Mouse (Mus musculus) frontal cortex, postnatal 14 days (tissue): ENCODE data around the gene Cdk2ap2.
"Not testable (repeated sequence)": the region's sequence is repeated elsewhere in the genome, so short reads cannot be mapped to it uniquely, and the experiment has no call there.

Experiments used
- DNase-seq, 2 experiments: peaks; one replicate each; pipeline ENCODE4 v3.0.0; 2022; ENCODE audit warnings: low spot score in 2 of 2

Gene Cdk2ap2

DNA sequence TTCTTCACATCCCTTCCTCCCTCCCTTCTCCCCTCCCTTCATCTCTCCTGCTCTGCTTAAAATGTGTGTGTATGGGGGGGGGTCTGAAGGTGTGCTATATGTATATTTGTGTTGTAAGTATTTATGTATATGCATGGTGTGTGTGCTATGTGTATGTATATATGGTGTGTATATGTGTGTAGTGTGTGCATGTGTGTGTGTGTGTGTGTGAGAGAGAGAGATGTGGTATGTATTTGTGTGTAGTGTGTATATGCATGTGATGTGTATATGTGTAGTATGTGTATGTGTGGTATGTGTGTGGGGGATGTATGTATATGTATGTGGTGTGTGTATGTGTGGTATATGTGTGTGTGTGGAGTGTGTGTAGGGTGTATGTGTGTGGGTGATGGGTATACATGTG is 30.1 kb upstream of the Cdk2ap2 start:
- no peak for DNase-seq

DNA sequence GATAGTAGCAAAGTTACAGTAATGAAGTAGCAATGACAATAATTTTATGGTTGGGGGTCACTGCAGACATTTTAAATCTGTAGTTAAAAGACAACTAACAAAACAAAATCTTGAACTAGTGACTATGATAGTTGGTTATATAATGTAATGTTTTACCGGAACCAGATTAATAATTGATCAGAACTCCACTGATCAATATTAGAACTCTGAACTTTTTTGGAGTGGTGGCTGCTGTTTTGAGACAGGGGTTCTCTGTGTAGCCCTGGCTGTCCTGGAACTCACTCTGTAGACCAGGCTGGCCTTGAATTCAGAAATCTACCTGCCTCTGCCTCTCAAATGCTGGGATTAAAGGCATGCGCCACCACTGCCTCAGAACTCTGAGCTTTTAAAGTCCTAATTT is 28.7 kb upstream of the Cdk2ap2 start:
- DNase-seq = not testable (repeated sequence)

DNA sequence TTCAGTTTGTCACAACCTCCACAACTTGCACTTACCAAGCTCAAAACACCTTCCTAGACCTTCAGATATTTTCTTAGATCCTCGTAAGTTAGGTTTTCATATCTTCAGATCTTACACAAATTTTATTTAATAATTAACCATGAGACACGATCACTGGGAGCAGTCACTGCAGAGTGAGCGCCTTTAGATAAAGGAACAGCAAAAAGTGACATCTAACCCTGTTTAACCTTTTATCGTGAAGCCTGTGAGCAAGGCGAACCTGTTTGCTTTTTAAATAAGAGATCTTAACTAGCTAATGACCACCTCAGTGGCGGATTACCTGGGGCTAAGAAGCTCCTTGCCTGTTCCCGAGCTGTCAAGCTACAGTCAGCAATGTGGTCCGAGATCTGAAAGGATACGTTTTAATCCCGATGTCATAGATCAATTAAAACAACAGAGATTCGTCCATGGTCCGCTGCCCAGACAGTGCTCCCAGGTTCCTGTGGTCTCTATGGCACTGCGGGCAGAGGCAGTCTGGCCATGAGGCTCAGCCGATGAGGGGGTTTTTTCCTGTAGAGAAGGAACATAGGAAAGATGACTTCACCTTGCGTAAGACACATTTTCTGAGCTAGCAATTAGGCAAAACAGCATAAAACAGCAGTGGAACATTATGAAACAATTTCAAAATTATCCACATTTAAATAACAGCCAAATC is 28.1 kb upstream of the Cdk2ap2 start:
- no peak for DNase-seq

DNA sequence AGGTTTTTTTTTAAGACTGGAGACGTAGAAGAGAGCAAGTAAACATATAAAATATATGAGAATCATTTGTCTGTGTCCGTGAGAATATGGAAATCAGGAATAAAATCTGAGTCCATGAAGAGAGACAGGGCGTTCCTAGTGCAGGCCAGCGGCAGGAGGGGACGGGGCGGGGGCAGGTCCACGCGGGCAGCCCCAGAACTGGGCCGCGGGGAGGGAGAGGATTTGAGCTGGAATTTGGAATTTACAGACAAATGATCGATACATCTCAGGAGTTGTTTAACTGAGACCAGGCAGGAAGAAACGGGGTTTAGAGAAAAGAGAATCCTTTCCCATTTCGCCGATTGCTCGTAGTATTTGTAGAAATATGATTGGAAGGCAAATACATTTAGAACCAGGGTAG is 26.7 kb upstream of the Cdk2ap2 start:
- DNase-seq = no peak

DNA sequence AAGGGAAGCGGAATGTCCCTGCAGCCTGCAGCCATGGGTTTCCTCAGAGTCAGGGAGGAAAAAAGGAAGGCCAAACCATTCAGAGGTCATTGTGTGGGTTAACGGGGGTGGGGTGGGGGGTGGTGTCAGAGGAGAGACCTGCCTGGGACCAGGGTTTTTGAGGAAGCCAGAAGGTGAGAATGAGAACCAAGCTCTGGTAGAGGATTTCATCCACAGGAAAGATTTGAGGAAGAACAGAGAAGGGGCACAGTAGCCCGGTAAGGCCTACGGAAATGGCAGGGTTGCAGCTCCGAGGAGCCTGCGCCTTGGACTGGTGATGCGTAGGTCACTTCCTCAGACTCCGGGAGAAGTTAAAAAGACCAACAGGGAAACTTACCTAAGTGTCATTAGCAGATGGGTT is 26.2 kb upstream of the Cdk2ap2 start:
- no peak for DNase-seq

DNA sequence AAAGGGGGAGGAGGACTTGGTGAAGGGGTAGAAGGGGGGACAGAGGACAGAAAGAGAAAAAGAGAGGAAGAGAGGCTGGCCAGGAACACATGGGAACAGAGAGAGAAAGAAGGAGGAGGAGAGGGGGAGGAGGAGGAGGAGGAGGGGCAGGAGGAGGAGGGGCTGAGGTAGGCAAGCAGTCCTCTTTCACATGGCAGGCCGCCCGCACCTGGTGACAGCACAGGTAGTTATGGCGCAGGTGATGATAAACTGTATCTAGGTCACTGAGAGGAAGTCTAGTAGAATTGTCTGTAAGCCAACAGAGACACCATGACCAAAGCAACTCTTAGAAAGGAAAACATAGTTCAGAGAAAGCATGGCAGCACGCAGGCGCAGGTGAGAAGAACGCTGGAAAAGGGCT is 25.6 kb upstream of the Cdk2ap2 start:
- no peak for DNase-seq

DNA sequence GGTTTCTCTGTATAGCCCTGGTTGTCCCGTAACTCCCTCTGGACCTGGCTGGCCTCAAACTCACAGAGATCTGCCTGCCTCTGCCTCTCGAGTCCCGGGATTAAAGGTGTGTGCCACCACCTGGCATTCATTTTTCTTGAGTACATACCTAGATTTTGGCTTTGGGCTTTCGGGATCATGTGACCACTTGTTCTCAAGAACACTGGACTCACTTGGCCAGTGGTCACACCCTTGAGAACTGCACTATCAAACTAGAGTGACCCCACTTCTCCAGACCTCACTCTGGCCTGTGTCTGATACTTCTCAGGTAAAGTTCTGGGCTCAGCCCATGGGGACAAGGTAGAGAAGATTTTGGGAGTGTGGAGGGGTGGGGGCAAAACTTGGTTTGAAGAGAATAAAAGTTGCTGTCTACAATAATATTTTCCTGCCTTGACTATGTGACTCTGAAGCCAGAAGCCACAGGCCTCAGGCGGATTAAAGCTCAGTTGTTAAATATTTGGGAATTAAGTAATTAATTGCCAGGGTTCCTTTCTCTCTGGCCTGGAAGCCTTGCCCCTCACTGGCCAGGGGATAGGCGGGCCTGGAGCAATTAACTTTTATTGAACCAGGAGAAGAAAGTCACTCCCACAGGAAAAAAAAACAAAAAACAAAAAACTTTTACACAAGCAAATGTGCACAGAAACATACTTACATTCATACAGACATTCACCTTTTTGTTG is 24.1 kb upstream of the Cdk2ap2 start:
- DNase-seq = no peak

DNA sequence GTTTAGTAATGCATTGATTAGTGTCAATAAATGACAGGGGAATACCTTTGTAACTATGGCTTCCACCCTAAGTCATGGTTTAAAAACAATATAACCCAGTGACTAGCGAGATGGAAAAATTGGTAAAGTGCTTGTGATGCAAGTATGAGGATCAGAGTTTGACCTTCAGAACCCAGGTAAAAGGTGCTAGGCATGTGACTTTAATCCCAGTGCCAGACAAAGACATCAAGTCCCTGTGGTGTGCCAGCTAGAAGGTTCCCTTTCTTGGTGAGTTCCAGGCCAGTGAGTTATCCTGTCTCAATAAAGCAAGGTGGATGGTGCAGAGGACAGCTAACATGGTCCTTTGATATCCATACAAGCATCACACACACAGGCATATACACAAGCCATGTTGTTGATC is 21.5 kb upstream of the Cdk2ap2 start:
- no peak for DNase-seq

DNA sequence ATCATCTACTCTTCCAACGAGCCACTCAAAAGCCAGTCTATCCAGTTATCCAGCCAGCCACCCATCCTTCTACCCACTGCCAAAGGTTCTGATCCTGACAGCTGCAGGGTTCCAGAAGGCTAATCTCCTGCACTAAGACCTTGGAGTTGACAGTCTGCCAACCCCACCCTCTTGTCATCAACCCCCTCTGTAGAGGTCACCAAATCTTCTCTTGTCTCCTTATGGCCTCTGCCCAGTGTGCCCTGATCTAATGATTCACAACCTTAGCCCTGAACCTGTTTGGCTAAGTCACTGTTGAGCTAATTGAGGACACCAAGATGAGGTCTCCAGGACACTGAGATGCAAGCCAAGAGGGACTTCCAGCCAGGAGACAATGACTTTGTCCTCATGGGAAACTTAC is 17.4 kb upstream of the Cdk2ap2 start:
- DNase-seq = no peak

DNA sequence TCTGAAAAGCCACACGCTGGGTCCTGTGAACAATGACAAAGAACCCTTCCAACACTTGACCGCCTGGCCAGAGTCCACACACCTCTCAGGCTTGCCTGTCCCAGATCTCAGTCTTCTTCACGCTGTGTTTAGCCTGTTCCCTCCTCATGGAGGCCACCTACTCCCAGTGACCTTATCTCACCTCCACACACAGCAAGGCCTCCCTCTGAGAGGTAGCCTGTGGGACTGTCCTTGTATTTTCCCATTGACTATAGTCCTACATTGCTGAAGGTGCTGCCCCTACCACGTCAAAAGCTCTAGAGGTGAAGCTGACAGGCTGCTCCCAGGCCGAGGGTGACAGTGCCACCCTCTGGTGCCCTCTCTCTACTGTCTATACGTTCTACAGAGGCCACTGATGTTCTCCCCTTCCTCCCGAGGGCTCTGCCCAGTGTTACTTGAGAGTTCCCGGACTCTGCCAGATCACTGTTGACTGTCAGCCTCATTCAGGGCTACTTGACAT is 16.4 kb upstream of the Cdk2ap2 start:
- no peak for DNase-seq

DNA sequence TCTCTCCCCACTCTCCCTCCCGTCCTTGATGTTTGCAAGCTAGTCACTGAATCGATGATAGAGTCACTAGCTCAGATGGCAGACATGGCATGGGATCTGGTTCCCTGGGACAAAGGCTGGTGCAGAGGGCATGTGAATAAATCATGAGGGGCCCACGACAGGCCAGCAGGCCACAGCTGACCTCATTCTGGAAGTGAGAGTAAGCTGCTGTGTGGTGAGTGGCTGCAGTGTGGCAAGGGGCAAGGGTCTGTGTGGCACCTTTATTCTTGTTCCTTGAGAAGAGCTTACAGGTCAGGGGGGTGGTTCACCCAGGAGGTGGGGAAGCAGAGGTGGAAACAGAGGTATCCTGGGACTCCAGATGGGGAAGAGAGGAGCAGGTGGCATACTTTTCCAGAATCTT is 15.6 kb upstream of the Cdk2ap2 start, which contains the start of gene Cabp2:
Gene Cabp2, plus strand, starts transcription at position 185 of the 400 bp plus-strand sequence.
- no peak for DNase-seq

DNA sequence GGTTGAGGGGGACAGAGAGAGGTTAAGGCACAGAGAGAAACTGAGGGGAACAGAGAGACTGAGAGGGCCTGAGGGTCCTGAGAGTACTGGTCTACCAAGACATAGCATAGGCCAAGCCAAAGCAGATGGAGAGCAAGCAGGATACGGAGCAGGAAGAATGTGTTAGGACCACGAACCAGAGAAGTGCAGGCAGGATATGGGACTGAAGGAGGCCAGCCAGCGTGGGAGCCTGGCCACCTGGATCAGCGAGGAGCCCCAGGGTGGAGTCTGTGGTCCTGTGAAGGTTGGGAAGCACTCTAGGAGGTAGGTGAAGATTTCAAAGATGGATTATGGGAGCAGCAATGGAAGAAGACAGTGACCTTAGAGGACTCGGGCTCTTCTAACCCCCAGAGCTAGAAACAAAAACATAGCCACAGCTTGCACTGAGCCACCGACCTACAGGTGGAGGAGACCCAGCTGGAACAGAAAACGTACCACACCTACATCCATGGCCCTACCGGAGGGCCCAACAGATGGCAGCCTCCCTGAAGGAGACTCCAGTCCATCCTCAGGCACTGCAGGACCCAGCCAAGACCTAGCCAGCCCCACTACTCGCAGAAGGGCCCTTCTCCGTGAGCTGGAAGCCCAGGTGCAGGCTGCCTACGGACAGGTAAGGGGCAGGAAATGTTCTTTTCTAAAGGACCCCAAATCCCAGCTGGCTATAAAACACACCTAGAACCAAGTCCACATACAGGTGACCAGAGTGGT is 14.6 kb upstream of the Cdk2ap2 start:
- DNase-seq = no peak

DNA sequence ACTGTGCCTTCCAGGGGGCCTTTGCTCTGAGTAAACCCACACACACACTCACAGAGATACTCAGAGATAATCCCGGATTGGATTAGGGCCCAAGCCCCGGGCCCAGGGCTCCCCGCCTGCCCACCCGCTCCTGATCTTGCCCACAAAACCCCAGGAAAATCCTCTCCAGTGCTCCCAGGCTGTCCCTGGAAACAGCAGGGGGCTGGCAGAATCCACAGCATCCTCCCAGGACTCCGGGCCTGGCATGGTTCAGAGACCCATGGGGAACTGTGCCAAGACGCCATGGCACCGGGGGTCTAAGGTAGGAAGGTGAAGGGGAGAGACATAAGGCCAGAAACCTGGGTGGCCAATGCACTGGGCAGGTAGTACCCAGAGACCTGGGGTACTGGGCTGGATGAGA is 13.7 kb upstream of the Cdk2ap2 start:
- no peak for DNase-seq

DNA sequence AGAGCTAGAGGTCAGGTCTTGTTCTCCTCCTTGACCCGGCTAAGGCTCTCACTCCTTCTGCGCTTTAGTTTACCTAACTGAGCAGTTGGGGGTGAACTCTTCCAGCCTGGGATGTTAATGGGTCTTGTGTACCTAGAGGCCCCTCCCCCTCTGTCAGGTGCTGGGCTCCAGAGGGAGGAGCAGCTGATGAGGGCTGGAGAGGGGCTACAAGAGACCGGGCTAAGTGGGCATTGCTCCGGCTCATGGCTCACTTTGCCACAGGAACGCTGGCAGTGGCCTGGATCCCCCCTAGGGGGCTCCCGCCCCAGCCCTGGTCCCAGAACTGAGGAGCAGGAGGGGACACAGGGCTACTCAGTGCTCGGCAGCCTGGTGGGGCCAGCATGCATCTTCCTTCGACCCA is 13.2 kb upstream of the Cdk2ap2 start:
- DNase-seq = no peak

DNA sequence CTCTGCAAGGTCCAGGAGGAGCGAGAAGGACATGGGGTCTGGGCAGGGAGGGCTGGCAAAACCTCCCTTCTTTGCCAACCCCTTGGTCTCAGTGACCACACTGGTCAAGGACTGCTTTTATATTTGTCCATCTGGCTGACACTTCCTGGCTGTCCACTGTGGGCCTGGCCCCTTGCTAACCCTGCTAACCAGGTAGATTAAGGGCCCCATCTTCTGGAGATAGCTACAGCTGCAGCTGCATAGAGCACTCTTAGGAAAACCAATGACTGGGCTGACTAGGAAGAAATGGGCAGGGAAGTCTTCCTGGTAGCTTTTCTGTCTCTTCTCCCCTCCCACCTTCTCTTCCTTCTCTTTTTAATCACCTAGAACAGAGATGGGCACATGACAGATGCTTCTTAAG is 12.0 kb upstream of the Cdk2ap2 start:
- no peak for DNase-seq

DNA sequence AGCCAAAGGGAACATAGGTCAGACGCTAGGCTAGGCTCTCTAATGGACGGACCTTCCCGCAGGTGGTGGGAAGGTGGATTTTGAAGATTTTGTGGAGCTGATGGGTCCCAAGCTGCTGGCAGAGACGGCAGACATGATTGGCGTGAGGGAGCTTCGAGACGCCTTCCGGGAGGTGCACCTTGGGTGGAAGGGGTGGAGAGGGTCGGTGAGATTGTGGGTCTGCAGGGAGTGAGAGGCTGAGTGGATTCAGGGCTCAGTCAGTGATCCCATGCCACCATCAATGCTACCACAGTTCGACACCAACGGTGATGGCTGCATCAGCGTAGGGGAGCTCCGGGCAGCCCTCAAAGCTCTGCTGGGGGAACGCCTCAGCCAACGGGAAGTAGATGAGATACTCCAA is 10.8 kb upstream of the Cdk2ap2 start:
- no peak for DNase-seq

DNA sequence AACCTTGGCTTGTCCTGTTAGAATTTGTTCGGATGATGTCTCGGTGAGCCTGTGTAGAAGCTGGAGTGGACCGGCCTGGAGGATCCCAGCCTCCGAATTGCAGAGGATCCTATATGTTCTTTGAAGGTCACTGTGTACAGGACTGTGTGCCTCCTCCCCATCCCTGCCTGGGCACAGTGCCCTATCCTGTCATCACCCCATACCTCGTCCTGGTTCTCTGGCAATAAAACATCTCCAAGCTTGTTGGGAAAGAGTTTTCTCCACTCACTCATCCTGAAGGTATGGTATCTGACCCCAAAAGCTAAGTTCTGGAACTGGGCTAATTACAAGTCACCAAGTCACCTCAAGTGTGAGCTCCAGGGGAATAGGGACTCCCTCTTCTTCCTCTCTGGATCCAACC is 9.9 kb upstream of the Cdk2ap2 start:
- DNase-seq = no peak

DNA sequence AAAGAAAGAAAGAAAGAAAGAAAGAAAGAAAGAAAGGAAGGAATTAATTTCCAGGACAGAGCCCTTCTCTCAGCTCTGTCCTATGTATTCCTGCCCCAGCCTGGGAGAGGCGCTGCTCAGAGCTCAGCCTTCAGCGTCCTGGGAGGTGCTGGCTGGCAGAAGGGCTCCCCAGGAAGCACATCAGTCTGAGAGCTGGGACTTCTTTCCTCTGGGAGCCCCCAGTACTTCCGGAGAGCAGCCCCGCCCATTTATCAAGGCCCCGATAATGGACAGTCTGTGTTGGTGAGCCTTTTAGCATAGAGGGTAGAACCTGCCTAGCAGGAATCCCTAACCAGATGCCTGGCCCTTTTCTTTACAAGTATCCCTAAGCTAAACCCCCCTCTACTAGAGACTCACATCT is 8.8 kb upstream of the Cdk2ap2 start:
- DNase-seq = no peak

DNA sequence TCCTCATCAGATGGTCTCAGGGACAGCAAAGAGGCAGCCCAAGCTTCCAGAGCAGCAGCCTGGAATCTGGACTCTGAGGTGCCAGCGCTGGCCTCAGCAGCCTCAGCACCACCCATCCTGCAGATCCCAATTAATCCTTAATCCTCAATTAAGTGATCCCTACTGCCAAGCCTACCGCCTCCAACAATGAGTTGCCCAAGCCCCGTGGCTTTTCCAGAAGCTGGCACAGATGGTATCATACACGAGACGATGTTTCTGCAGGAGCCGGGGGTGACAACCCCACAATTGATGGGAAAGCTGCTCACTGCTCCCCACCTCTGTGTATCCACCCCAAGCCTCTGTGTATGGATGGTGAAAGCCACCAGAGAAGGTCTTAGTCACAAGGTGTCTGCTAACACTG is 7.9 kb upstream of the Cdk2ap2 start:
- no peak for DNase-seq

DNA sequence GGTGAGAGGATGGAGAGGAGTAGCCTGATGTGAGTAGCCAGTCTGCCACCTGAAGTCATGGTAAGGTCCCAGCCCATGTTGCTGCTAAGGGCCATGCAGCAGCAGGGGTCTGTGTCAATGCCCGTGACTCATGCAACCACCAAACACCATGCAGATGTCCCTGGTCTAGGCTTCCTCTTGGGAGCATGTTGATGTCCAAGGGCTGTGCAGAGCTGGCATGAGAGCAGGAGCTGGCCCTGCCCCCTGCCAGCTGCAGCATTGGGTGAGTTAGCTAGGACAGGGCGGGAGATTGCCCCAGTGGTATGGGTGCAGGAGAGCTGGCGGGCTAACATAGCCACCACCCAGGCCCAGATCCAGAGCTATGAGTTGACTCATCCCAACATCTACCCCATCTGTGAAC is 6.5 kb upstream of the Cdk2ap2 start:
- no peak for DNase-seq

DNA sequence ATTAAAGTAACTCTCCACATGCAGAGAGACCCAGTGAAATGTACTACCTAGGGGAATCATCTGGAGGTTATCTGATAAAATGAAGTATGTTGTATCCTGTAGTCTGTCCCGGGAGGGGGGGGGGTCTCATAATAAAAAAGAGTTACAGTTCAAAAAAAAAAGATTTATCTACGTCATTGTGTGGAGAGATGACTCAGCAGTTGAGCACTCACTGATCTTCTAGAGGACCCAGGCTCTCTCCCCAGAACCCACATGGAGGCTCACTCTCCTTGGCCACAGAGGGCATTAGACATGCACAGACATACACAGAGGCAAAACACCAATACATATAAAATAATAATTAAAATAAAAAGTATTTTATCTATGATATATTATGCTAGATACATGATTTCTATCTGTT is 5.6 kb upstream of the Cdk2ap2 start:
- no peak for DNase-seq

DNA sequence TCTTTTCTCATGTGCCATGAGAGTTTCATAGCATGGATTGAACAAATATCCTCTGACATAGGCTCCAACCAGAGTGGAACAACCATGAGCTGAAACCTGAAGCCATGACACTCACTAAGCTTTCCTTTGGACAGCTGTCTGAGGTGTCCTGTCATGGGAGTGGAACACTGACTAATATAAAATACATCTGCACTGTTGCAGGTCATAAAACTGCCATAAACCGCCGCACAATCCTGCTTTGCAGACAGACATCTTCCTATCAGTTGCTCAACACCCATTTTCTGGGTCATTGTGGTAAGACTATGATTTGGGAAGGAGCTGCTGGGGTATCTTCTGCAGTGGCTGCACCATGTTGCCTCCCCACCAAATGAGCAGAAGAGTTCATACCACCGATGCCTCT is 4.2 kb upstream of the Cdk2ap2 start:
- no peak for DNase-seq

DNA sequence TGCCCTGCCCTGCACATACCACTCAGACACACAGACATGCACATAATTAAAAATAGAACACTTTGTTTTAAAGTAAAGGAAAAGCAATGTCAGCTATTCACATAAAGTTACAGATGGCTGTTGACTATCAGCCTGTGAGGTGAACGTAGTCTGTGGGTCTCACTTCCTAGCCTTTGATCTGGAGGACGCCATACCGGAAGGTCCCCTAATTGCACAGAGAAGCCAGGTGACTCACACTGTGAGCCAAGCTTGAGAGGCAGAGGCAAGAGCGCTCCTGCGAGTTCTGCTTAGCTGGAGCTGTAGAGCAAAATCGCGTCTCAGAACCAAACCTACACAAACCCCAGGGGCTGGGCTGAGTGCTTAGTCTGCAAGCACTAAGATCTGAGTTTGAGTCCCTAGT is 3.2 kb upstream of the Cdk2ap2 start:
- no peak for DNase-seq
